Mouse (Mus musculus) adrenal gland, postnatal 0 days (tissue): ENCODE results near the gene Tkt. TPM values are rescaled to one million over a fixed set of nuclear protein-coding genes. Genes with fewer than 3 reads are reported as not detected.

Experiments
- microRNA-seq: library from miRNA; unstranded; fragments of <30 nt; microRNA quantifications from one replicate; pipeline ENCODE4, GENCODE M21; 2016; ENCODE audit warnings: borderline replicate concordance; ENCODE audit not compliant: insufficient number of aligned reads
- polyA plus RNA-seq: library from polyadenylated mRNA; unstranded; fragments of >200 nt; fragmentation: Nextera tagmentation; extraction: Ambion mirVana; gene quantifications from 2 replicates; pipeline ENCODE4 v1.2.1, GENCODE M21; 2015

Tkt gene
- polyA plus RNA-seq, result 124 and 184 TPM in 2 replicates

GRCm38 (mm10) chr14:30548131-30548720, at the start of gene Tkt:
Gene Tkt (plus strand): TSS chr14:30548359.

Small RNA genes lying within 50 kb of the gene (microRNA-seq; reads per million reads assigned to microRNA genes)
- 4.9 reads per million, percentile 5 among the genes with 10 or more reads in this experiment for gene Mir3076

Other genes with a start within 250 kb of the Tkt start
- 7.2 and 11.8 TPM in 2 replicates for gene Dcp1a, start 68.8 kb upstream of the Tkt start, polyA plus RNA-seq
- 2.7 and 5.7 TPM in 2 replicates for gene Cacna1d, start 56.9 kb upstream of the Tkt start, polyA plus RNA-seq
- 44.7 and 125 TPM in 2 replicates for gene Prkcd, start 77.9 kb downstream of the Tkt start, polyA plus RNA-seq
- 18.9 and 32.4 TPM in 2 replicates for gene Rft1, start 106.0 kb downstream of the Tkt start, polyA plus RNA-seq
- gene Sfmbt1, start 166.5 kb downstream of the Tkt start, polyA plus RNA-seq, result 6.5 and 9.1 TPM in 2 replicates